Mouse (Mus musculus) kidney, adult 11 months (tissue): ENCODE measurements around the gene Gprc5d.
A peak's percentile ranks its signal among the peaks of the same experiment; 100 is the strongest.

Experiments
- DNase-seq: peaks from one replicate; pipeline ENCODE4 v3.0.0; 2022

Gene Gprc5d

GRCm38 (mm10) chr6:135066795-135067445, 51.2 kb downstream of the Gprc5d start:
- no peak for DNase-seq

GRCm38 (mm10) chr6:135065236-135065957, 52.7 kb downstream of the Gprc5d start, which contains the start of gene Gprc5a:
Gene Gprc5a, plus strand, starts transcription at chr6:135065651.
- DNase-seq: peak; percentile 46

- no peak for DNase-seq
These were observed 53.5 kb downstream of the Gprc5d start for GRCm38 (mm10) chr6:135064621-135065020.

- DNase-seq: no peak
These were observed 57.4 kb downstream of the Gprc5d start for GRCm38 (mm10) chr6:135060728-135061127.
